Mouse (Mus musculus) small intestine, adult 2 months (tissue): ENCODE measurements around the gene Cfh.

Source experiments
- CTCF ChIP-seq: fragments of 200-500 bp; IDR thresholded peaks from 2 replicates; pipeline ENCODE4 v1.5.1; 2012; ENCODE audit warnings: low read depth, mild to moderate bottlenecking, control low read depth, inconsistent platforms, low read length, moderate library complexity, mixed read lengths; ENCODE audit not compliant: insufficient replicate concordance, insufficient read length; ENCODE audit errors: extremely low read depth
- POLR2A ChIP-seq: fragments of 200-500 bp; IDR thresholded peaks from 2 replicates; pipeline ENCODE4 v1.6.1; 2012; ENCODE audit warnings: low read depth, mild to moderate bottlenecking, control low read depth, inconsistent platforms, low read length, moderate library complexity

- TF ChIP-seq POLR2A (no peak), CTCF (no peak)
Measured at GRCm38 (mm10) chr1:140225221-140225620, 41.7 kb upstream of the Cfh start.
